Mouse (Mus musculus) MEL (cell line): ENCODE data around the gene Rspo1. TPM values are rescaled to one million over a fixed set of nuclear protein-coding genes. Genes with fewer than 3 reads are reported as not detected.

ENCODE experiments used
- DNase-seq: peaks from one replicate; pipeline ENCODE4 v3.0.0; 2011; ENCODE audit warnings: low read depth, low spot score
- H3K27ac ChIP-seq: 2 replicates; pipeline ENCODE4 v1.5.1; 2012; ENCODE audit warnings: low read depth, mild to moderate bottlenecking, control low read depth, low read length, moderate library complexity; ENCODE audit not compliant: control insufficient read depth
- H3K27me3 ChIP-seq, 2 experiments: fragments of 150-350 bp in 1 of 2; sonication (generic) in 1 of 2; 2 replicates each; pipeline ENCODE4 v1.6.1; 2012; ENCODE audit warnings: low read length in 2 of 2, mild to moderate bottlenecking in 2 of 2, improper control_type of control experiment in 1 of 2, moderate library complexity in 1 of 2; ENCODE audit not compliant: insufficient read depth in 2 of 2, control insufficient read depth in 1 of 2
- H3K36me3 ChIP-seq, 2 experiments: 2 replicates each; pipeline ENCODE4 v1.6.1; 2012 to 2014; ENCODE audit warnings: low read length in 2 of 2, improper control_type of control experiment in 1 of 2, inconsistent platforms in 1 of 2, mild to moderate bottlenecking in 1 of 2; ENCODE audit not compliant: insufficient read depth in 2 of 2, control insufficient read depth in 1 of 2
- H3K4me1 ChIP-seq, 2 experiments: fragments of 150-350 bp in 1 of 2; sonication (generic) in 1 of 2; 2 replicates each; pipeline ENCODE4 v1.6.1; 2012; ENCODE audit warnings: low read length in 2 of 2, improper control_type of control experiment in 1 of 2, mild to moderate bottlenecking in 1 of 2; ENCODE audit not compliant: insufficient read depth in 2 of 2, control insufficient read depth in 1 of 2
- H3K4me3 ChIP-seq, 2 experiments: fragments of 150-350 bp in 1 of 2; sonication (generic) in 1 of 2; 2 replicates each; pipeline ENCODE4 v1.5.1; 2012; ENCODE audit warnings: low read depth in 2 of 2, low read length in 2 of 2, mild to moderate bottlenecking in 2 of 2, moderate library complexity in 2 of 2, control low read depth in 1 of 2, improper control_type of control experiment in 1 of 2; ENCODE audit not compliant: control insufficient read depth in 1 of 2, insufficient read depth in 1 of 2
- H3K79me2 ChIP-seq: 2 replicates; pipeline ENCODE4 v1.6.1; 2012; ENCODE audit warnings: mild to moderate bottlenecking, low read length, moderate library complexity; ENCODE audit not compliant: control insufficient read depth, poor library complexity, insufficient read depth
- H3K9ac ChIP-seq: 2 replicates; pipeline ENCODE4 v1.6.1; 2012; ENCODE audit warnings: low read depth, mild to moderate bottlenecking, control low read depth, low read length, moderate library complexity; ENCODE audit not compliant: control insufficient read depth, poor library complexity, severe bottlenecking
- H3K9me3 ChIP-seq: fragments of 150-350 bp; sonication (generic); replicated peaks from 2 replicates; pipeline ENCODE4 v1.6.1; 2012; ENCODE audit warnings: mild to moderate bottlenecking, low read length, improper control_type of control experiment, moderate library complexity; ENCODE audit not compliant: insufficient read depth
- CHD1 ChIP-seq: IDR thresholded peaks from 2 replicates; pipeline ENCODE4 v1.6.1; 2012; ENCODE audit warnings: low read depth, mild to moderate bottlenecking, inconsistent platforms, low read length, improper control_type of control experiment
- CHD2 ChIP-seq: IDR thresholded peaks from 2 replicates; pipeline ENCODE4 v1.6.1; 2011; ENCODE audit warnings: low read length, improper control_type of control experiment
- EP300 ChIP-seq, 2 experiments: IDR thresholded peaks; 2 replicates each; pipeline ENCODE4 v1.6.1; 2011; ENCODE audit warnings: improper control_type of control experiment in 2 of 2, low read length in 2 of 2, low read depth in 1 of 2, mild to moderate bottlenecking in 1 of 2
- ETS1 ChIP-seq: IDR thresholded peaks from 2 replicates; pipeline ENCODE4 v1.6.1; 2012; ENCODE audit warnings: low read depth, mild to moderate bottlenecking, inconsistent platforms, low read length, improper control_type of control experiment, moderate library complexity
- MAFK ChIP-seq: IDR thresholded peaks from 2 replicates; pipeline ENCODE4 v1.6.1; 2011; ENCODE audit warnings: low read depth, mild to moderate bottlenecking, low read length, improper control_type of control experiment, borderline replicate concordance
- MAX ChIP-seq: IDR thresholded peaks from 2 replicates; pipeline ENCODE4 v1.6.1; 2011; ENCODE audit warnings: low read length, improper control_type of control experiment
- MAZ ChIP-seq: IDR thresholded peaks from 2 replicates; pipeline ENCODE4 v1.6.1; 2012; ENCODE audit warnings: low read depth, mild to moderate bottlenecking, inconsistent platforms, low read length, improper control_type of control experiment
- MEF2A ChIP-seq: IDR thresholded peaks from 2 replicates; pipeline ENCODE4 v1.6.1; 2014; ENCODE audit warnings: low read depth, mild to moderate bottlenecking, inconsistent platforms, low read length, improper control_type of control experiment; ENCODE audit not compliant: poor library complexity, insufficient replicate concordance, severe bottlenecking; ENCODE audit errors: extremely low read depth
- MYB ChIP-seq: IDR thresholded peaks from 2 replicates; pipeline ENCODE4 v1.6.1; 2011; ENCODE audit warnings: mild to moderate bottlenecking, low read depth, low read length, improper control_type of control experiment
- POLR2AphosphoS2 ChIP-seq: IDR thresholded peaks from 2 replicates; pipeline ENCODE4 v1.6.1; 2011; ENCODE audit warnings: low read length, improper control_type of control experiment
- RCOR1 ChIP-seq: IDR thresholded peaks from 2 replicates; pipeline ENCODE4 v1.6.1; 2012; ENCODE audit warnings: low read depth, mild to moderate bottlenecking, inconsistent platforms, low read length, improper control_type of control experiment
- SIN3A ChIP-seq: IDR thresholded peaks from 2 replicates; pipeline ENCODE4 v1.6.1; 2012; ENCODE audit warnings: low read length, improper control_type of control experiment, inconsistent platforms
- SMC3 ChIP-seq: IDR thresholded peaks from 2 replicates; pipeline ENCODE4 v1.6.1; 2011; ENCODE audit warnings: low read depth, low read length, improper control_type of control experiment
- TAL1 ChIP-seq: IDR thresholded peaks from 2 replicates; pipeline ENCODE4 v1.6.1; 2012; ENCODE audit warnings: mild to moderate bottlenecking, inconsistent platforms, low read length, moderate library complexity, mixed read lengths
- USF1 ChIP-seq: IDR thresholded peaks from 2 replicates; pipeline ENCODE4 v1.6.1; 2014; ENCODE audit warnings: low read depth, mild to moderate bottlenecking, inconsistent platforms, low read length, improper control_type of control experiment, moderate library complexity
- ZC3H11A ChIP-seq: IDR thresholded peaks from 2 replicates; pipeline ENCODE4 v1.6.1; 2012; ENCODE audit warnings: low read depth, mild to moderate bottlenecking, inconsistent platforms, low read length, improper control_type of control experiment
- ZKSCAN1 ChIP-seq: IDR thresholded peaks from 2 replicates; pipeline ENCODE4 v1.6.1; 2012; ENCODE audit warnings: low read depth, mild to moderate bottlenecking, inconsistent platforms, low read length, improper control_type of control experiment, moderate library complexity
- ZMIZ1 ChIP-seq: IDR thresholded peaks from 2 replicates; pipeline ENCODE4 v1.6.1; 2012; ENCODE audit warnings: low read depth, mild to moderate bottlenecking, inconsistent platforms, low read length, improper control_type of control experiment, moderate library complexity
- ZNF384 ChIP-seq: IDR thresholded peaks from 2 replicates; pipeline ENCODE4 v1.6.1; 2012; ENCODE audit warnings: low read depth, mild to moderate bottlenecking, inconsistent platforms, low read length, improper control_type of control experiment
- polyA plus RNA-seq, 2 experiments: library from polyadenylated mRNA; stranded (reverse) in 1 of 2; unstranded in 1 of 2; fragments of >175 nt in 1 of 2; fragments of >200 nt in 1 of 2; gene quantifications; 2 replicates each; pipeline versions ENCODE4 v1.2.1 to v1.2.4; 2012; ENCODE audit warnings: low replicate concordance in 2 of 2, low read depth in 1 of 2; ENCODE audit not compliant: insufficient read length in 2 of 2, insufficient read depth in 1 of 2, missing spikeins in 1 of 2
- total RNA-seq: library from RNA; depleted of rRNA; stranded (reverse); fragments of 300-350 nt; gene quantifications from 2 replicates; pipeline ENCODE4 v1.2.3, GENCODE M21; 2012

Rspo1 gene
- total and polyA plus RNA-seq, 3 experiments, result not detected

DNA sequence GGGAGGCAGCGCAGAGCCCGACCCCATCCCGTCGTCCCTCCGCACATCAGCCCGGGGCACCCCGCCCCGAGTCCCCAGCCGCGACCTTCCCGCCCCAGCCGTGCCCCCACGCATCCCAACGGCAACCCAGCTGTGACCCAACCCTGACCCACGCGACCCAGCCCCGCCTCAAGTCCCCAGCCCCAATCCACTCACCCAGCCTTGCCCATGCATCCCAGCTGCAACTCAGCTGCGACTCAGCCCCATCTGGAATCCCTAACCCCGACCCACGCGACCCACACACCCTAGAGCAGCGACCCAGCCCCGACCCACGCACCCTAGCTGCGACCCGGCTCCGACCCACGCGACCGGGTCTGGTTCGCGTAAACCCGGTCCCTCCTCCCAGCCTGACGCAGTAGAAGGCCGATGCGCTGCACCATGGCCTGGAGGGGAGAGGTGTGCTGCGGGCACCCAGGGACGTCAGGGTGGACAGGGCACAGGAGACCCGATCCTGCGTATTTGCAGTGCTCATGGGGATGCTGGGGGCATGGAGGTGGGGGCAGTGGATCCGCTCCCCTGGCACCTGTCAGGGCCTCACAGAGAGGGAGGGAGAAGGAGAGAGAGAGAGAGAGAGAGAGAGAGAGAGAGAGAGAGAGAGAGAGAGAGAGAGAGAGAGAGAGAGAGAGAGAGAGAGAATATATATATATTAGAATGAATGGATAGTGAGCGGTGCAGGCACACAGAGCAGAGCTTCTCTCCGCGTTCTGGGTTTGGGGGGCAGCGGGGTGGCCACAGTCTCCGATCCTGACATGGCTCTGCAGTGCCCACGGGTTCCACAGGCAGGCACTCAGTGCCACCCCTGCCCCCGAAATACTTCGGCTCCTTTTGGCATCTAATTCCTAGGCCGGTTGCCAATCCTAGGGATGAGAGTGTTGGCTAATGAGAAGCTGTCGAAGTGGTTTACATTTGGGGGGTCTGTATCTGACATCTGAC, 795 bp downstream of the Rspo1 start (continued):
- no peak for TF ChIP-seq POLR2AphosphoS2

- Histone ChIP-seq H3K4me1 (no peaks in the 10 kb centered on the region), H3K9me3 (no peaks in the 10 kb centered on the region), H3K79me2 (no peaks in the 10 kb centered on the region)
Measured at GRCm38 (mm10) chr4:124987711-124988097, 1.5 kb downstream of the Rspo1 start.

DNA sequence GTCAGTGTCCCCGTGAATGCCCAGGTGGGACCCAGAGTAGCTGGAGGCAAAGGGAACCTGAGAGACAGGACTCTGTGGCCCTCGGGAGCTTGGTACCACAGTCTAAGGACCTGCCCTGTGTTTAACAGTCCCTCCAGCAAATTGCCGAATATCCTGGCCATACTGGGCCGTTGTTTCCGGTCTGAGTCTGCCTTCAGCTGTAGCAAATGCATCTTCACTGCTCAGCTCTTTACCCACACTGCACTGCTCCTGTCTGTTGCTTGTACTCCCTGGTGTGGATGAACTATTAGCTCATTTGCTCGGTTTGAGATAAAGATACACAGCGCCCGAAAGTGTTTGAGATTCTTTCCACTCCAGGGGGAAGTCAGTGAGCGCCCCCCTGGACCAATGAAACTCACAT, 2.2 kb downstream of the Rspo1 start:
- H3K4me3 ChIP-seq, result no peak overlapping the region
- DNase-seq, result no peak
- no peaks in the 10 kb centered on the region for H3K36me3 ChIP-seq
- no peaks in the 10 kb centered on the region for H3K9me3 ChIP-seq
- no peaks in the 10 kb centered on the region for H3K79me2 ChIP-seq
- H3K4me1 ChIP-seq, result no peaks in the 10 kb centered on the region
- H3K27ac ChIP-seq, result no peak overlapping the region
- TF ChIP-seq ZMIZ1, result no peak
- TF ChIP-seq CHD1, result no peak
- no peaks in the 10 kb centered on the region; a peak in 1 of 4 replicates for H3K27me3 ChIP-seq
- no peak overlapping the region for H3K9ac ChIP-seq

More at GRCm38 (mm10) chr4:124987711-124988097, 1.5 kb downstream of the Rspo1 start:
- no peaks in the 10 kb centered on the region for H3K27me3 ChIP-seq
- DNase-seq, result no peak
- H3K27ac ChIP-seq, result no peak overlapping the region
- no peaks in the 10 kb centered on the region for H3K36me3 ChIP-seq
- no peak for TF ChIP-seq MEF2A
- no peak for TF ChIP-seq CHD2
- no peak for TF ChIP-seq SIN3A
- no peak for TF ChIP-seq TAL1
- no peak for TF ChIP-seq MAZ
- TF ChIP-seq, all 39 proteins: peak for 0
- Histone ChIP-seq H3K4me3 (no peak overlapping the region), H3K9ac (no peak overlapping the region)

GRCm38 (mm10) chr4:124989787-124990253, 3.6 kb downstream of the Rspo1 start:
- Histone ChIP-seq H3K27ac (no peak overlapping the region), H3K9me3 (no peaks in the 10 kb centered on the region), H3K27me3 (peaks cover 0 to 1% of the 10 kb centered on the region in 2 experiments; a peak in 2 of 4 replicates), H3K4me1 (no peaks in the 10 kb centered on the region)
- TF ChIP-seq RCOR1 (no peak), ZKSCAN1 (no peak), MAFK (no peak), ZC3H11A (no peak), USF1 (no peak), ETS1 (no peak), MAX (no peak), ZNF384 (no peak), EP300 (IDR thresholded peaks at IDR 0.05; ENCODE audit: low read depth in 1 of 2, low read length in 2 of 2) (no peak), MYB (no peak), SMC3 (no peak)
- TF ChIP-seq, all 39 proteins: peak for 0
- Histone ChIP-seq H3K4me3 (no peak overlapping the region), H3K79me2 (no peaks in the 10 kb centered on the region), H3K36me3 (no peaks in the 10 kb centered on the region), H3K9ac (no peak overlapping the region)
- DNase-seq, result no peak
